Mouse (Mus musculus): ENCODE results near the gene Ppbp. TPM values are rescaled to one million over a fixed set of nuclear protein-coding genes. Genes with fewer than 3 reads are reported as not detected.

The Ppbp gene
- polyA plus RNA-seq, 1 experiment: 0.03 TPM

DNA sequence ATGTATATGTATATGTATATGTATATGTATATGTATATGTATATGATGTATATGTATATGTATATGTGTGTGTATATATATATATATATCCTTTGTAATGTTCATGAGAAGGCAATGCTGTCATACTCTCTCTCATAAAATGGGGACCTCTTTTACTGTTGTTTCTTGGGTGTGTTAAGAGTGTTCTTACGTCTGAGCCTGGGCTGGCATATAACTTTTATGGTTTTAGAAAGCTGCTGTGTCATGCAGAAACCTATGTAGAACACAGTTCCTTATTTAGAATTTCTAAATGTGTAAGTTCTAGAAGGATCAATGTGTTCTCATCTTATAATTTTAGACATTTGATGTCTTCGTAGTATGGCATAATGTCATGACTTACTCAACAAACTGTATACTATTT, 7.5 kb upstream of the Ppbp start:
- Histone ChIP-seq H3K9me3 (ENCODE audit: control insufficient read depth, low read length) (no peaks in the 10 kb centered on the region), H3K36me3 (ENCODE audit: control insufficient read depth) (no peaks in the 10 kb centered on the region), H3K4me1 (ENCODE audit: control insufficient read depth) (no peaks in the 10 kb centered on the region), H3K4me3 (replicated peaks) (no peak overlapping the region), H3K27me3 (ENCODE audit: control insufficient read depth) (peaks cover 11% of the 10 kb centered on the region)
- TF ChIP-seq GATA1 (IDR thresholded peaks at IDR 0.05; ENCODE audit: low read length): no peak
- TF ChIP-seq TAL1 (IDR thresholded peaks at IDR 0.05; ENCODE audit: low read length): no peak

DNA sequence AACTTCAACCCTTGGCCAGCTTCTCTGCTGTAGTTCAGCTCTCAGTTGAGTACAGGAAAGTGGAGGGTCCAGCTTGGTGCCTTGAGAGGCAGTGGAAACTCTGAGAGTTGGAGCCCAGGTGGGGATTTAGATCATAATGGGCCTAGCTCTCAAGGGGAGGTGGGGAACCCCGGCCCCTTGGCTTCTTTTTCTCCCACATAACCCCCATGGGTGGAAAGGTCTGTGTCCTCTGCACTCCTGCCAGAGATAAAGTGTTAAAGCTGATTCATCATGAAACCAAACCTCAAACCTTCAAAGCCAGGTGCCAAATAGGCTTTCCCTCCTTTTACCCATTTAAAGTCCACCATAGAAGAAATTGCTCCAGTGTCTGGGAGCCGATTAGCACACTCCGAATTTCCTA, 6.5 kb upstream of the Ppbp start:
- no peaks in the 10 kb centered on the region for H3K36me3 ChIP-seq (ENCODE audit: control insufficient read depth)
- no peak overlapping the region for H3K4me3 ChIP-seq (replicated peaks)
- peaks cover 11% of the 10 kb centered on the region for H3K27me3 ChIP-seq (ENCODE audit: control insufficient read depth)
- H3K9me3 ChIP-seq (ENCODE audit: control insufficient read depth, low read length): no peaks in the 10 kb centered on the region
- TF ChIP-seq GATA1 (IDR thresholded peaks at IDR 0.05; ENCODE audit: low read length) (no peak), TAL1 (IDR thresholded peaks at IDR 0.05; ENCODE audit: low read length) (no peak)
- no peaks in the 10 kb centered on the region for H3K4me1 ChIP-seq (ENCODE audit: control insufficient read depth)

DNA sequence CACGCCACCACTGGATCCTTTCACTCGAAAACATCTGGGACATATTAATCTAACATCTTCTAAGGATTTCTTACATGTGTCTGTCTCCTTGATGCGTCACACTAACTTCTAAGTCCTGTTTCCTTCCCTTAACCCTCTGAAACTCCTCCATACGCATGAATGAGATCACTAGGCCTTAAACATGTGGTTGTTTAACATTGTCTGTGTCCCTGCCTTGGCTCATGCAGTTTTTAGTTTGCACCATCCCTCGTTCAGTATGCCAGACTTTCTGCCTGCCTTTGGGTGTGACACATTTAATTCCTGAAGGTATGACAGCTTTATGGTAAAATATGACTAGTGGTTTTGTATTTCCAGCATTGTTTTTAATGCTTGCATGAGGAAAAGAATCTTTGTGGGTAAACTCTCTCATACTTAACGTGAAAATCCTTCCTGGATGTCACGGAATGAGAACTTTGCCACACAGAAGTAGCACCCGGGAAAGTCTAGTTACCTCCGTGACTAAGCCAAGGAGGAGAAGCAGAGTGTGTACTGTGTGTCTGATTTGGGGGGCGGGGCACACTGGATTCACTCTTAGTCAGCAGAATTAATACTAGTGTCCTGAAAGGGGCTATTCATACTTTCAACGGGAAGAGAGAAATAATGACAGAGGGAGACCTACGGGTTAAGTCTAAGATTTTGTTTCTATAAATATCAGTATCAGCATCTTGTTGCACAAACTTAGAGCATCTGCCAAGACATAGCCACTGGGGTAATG, 4.2 kb upstream of the Ppbp start:
- TF ChIP-seq TAL1 (IDR thresholded peaks at IDR 0.05; ENCODE audit: low read length): no peak
- H3K36me3 ChIP-seq (ENCODE audit: control insufficient read depth): no peaks in the 10 kb centered on the region
- no peaks in the 10 kb centered on the region for H3K4me1 ChIP-seq (ENCODE audit: control insufficient read depth)
- H3K9me3 ChIP-seq (ENCODE audit: control insufficient read depth, low read length): no peaks in the 10 kb centered on the region
- peaks cover 8% of the 10 kb centered on the region for H3K27me3 ChIP-seq (ENCODE audit: control insufficient read depth)
- H3K4me3 ChIP-seq (replicated peaks): no peak overlapping the region

DNA sequence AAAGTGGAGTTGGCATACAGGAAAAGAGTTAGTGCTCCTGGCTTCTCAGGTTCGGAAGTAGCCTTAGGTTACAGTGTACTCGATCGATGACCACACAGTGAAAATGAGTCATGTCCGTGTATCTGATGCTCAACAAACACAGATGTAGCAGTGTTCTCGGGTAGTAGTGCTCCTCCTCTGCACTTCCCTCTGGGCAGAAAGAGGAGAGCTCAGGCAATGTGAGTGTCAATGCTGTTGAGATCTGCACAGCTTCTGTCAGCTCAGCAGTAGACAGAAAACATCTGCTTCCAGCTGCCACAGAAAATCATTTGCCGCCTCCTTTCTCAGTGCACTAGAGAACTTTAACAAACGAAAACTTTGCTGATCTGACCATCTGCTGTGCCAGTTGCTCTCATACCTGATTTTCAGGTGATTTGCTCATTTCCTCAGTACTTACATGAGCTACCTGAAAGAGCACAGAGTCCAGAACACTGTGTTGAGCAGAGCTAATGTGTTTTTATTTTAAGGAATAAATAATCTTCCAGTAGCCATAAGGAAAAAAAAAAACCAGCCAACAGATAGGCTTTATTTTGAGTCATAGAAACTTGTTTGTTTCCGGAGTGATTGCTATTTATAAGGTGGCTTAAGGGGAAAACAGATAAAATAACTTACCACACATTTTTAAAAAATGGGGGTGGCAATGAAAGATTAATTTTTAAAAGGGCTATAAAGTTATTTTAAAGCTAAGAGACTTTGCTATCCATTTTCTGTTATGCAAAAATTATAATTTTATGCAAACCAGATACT, 2.3 kb upstream of the Ppbp start:
- Histone ChIP-seq H3K4me1 (ENCODE audit: control insufficient read depth) (no peaks in the 10 kb centered on the region), H3K4me3 (replicated peaks) (no peak overlapping the region), H3K36me3 (ENCODE audit: control insufficient read depth) (no peaks in the 10 kb centered on the region)

DNA sequence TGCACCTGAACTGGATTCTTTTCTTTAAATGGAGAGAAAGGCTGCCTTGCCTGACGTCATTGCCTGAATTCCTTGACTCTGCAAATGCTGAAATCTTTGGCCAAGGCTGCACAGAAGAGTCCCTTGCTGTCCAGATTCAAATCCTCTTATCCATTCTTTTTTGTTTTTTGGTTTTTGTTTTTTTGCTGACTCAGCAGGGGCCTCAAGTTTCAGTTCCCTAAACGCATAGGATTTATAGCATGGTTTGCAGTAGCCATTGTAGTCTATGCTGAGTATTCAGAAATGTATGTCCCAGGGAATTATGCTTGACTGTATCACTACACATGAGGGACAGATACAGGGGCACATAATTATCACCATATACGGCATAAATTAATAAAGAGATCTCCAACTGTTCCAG, 3.1 kb downstream of the Ppbp start:
- Histone ChIP-seq H3K9me3 (ENCODE audit: control insufficient read depth, low read length) (no peaks in the 10 kb centered on the region), H3K4me3 (replicated peaks) (no peak overlapping the region), H3K36me3 (ENCODE audit: control insufficient read depth) (no peaks in the 10 kb centered on the region), H3K4me1 (ENCODE audit: control insufficient read depth) (peaks cover 2% of the 10 kb centered on the region), H3K27me3 (ENCODE audit: control insufficient read depth) (peaks cover 4% of the 10 kb centered on the region; the same call in 1 of the 2 replicates)
- no peak for TF ChIP-seq TAL1 (IDR thresholded peaks at IDR 0.05; ENCODE audit: low read length)
- no peak for TF ChIP-seq GATA1 (IDR thresholded peaks at IDR 0.05; ENCODE audit: low read length)

More for the DNA sequence above, 2.3 kb upstream of the Ppbp start:
- Histone ChIP-seq H3K27me3 (ENCODE audit: control insufficient read depth) (no peaks in the 10 kb centered on the region), H3K9me3 (ENCODE audit: control insufficient read depth, low read length) (no peaks in the 10 kb centered on the region)
- TF ChIP-seq TAL1 (IDR thresholded peaks at IDR 0.05; ENCODE audit: low read length) (no peak), GATA1 (IDR thresholded peaks at IDR 0.05; ENCODE audit: low read length) (no peak)

DNA sequence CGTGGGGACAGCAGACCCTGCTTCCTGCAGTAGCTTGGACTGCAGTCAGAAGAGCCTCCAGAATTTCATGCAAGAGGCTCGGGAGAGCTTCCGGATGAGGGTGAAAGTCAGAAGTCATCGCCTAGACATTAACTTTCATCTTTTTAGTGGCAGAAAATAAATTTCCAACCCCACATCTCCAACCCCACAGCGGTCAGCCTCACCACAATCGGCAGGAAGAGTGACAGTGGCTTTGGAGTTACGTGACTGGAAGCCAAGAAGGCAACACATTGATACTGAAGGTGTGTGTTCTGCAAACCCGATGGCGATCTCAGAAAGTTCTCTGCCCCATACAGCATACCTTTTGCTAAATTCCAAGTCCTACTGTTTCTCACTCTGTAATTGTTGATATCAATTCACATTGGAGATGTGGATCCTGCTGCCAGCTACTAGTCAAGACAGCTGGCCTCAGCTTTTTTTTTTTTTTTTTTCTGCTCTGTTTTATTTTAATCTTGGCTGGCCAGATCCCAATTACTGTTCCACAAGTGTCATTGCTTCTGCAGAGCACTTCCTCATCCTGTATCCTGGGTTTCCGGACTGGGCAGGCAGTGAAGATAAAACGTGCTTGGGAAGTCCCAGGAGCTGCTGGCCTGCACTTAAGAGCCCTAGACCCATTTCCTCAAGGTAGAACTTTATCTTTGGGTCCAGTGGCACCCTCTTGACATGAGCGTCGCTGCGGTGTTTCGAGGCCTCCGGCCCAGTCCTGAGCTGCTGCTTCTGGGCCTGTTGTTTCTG, 3.7 kb downstream of the Ppbp start, which contains the start of gene Pf4:
Gene Pf4 (plus strand): TSS at position 556 of the 774 bp plus-strand sequence.
- peaks cover 4% of the 10 kb centered on the region; the same call in 1 of the 2 replicates for H3K27me3 ChIP-seq (ENCODE audit: control insufficient read depth)
- H3K9me3 ChIP-seq (ENCODE audit: control insufficient read depth, low read length): no peaks in the 10 kb centered on the region
- TF ChIP-seq GATA1 (IDR thresholded peaks at IDR 0.05; ENCODE audit: low read length): no peak
- TF ChIP-seq TAL1 (IDR thresholded peaks at IDR 0.05; ENCODE audit: low read length): no peak
- no peak within 1 kb of the TSS for H3K4me3 ChIP-seq (replicated peaks)
- H3K36me3 ChIP-seq (ENCODE audit: control insufficient read depth): no peaks in the 10 kb centered on the region
- peaks cover 2% of the 10 kb centered on the region for H3K4me1 ChIP-seq (ENCODE audit: control insufficient read depth)

DNA sequence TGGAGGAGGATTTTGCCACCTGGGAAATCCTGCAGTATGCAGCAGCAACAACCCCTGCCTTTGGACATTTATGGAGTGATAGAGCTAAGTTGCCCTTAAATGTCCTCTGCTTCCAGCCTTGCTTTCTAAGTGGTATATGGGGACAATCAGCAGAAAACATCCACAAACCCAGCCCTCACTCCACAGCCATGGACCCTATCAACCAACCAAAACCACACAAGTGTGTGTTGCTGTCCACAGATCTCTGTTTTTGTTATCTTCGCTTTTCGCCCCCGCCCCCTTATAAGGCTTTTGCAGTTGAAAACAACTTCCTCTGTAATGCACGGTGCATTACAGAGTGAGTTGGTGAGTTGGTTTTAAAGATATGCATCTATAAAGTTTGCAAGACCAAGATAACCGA, 7.2 kb downstream of the Ppbp start:
- Histone ChIP-seq H3K36me3 (ENCODE audit: control insufficient read depth) (no peaks in the 10 kb centered on the region), H3K4me1 (ENCODE audit: control insufficient read depth) (peaks cover 2% of the 10 kb centered on the region), H3K4me3 (replicated peaks) (no peak overlapping the region), H3K9me3 (ENCODE audit: control insufficient read depth, low read length) (no peaks in the 10 kb centered on the region), H3K27me3 (ENCODE audit: control insufficient read depth) (peaks cover 4% of the 10 kb centered on the region; the same call in 1 of the 2 replicates)
- TF ChIP-seq TAL1 (IDR thresholded peaks at IDR 0.05; ENCODE audit: low read length) (no peak), GATA1 (IDR thresholded peaks at IDR 0.05; ENCODE audit: low read length) (no peak)

DNA sequence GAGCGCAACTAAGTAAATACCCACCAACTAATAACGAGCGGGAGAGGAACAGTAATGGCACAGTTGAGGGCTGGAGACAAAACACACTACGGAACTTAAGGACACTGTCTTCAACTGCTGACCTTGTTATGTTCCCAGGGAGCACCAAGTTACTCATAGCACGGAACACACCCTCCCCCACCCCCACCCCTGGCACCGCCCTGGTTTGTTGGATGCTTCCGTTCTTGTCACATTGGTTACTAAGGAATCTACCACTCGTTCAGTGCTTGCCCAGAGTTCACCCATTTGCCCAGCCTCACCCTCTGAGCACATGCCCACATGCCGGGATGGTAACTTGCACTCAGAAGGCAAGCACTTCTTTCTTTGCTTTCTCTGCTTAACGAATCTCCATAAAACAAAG, 9.3 kb downstream of the Ppbp start:
- H3K9me3 ChIP-seq (ENCODE audit: control insufficient read depth, low read length): no peaks in the 10 kb centered on the region
- no peak for TF ChIP-seq GATA1 (IDR thresholded peaks at IDR 0.05; ENCODE audit: low read length)
- no peak for TF ChIP-seq TAL1 (IDR thresholded peaks at IDR 0.05; ENCODE audit: low read length)
- peaks cover 2% of the 10 kb centered on the region for H3K4me1 ChIP-seq (ENCODE audit: control insufficient read depth)

DNA sequence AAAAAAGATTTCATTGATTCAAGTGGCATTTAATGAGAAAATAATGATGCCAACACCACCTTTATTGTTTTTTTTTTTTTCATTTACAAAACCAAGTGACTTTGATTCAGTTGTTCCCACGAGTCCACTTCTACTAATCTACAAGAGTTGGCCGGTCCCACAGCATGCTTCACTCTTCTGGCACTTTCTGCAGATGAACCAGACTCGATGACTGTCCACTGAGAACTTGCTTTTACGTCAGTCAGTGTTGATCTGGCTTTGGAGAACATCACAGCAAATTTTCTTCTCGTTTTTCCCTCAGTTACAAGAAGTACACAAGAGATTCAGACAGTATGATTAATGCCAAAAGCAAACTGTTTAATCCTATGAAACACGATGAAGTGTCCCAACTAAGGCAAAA, 10.5 kb downstream of the Ppbp start:
- Histone ChIP-seq H3K36me3 (ENCODE audit: control insufficient read depth) (no peaks in the 10 kb centered on the region), H3K9me3 (ENCODE audit: control insufficient read depth, low read length) (no peaks in the 10 kb centered on the region), H3K27me3 (ENCODE audit: control insufficient read depth) (no peaks in the 10 kb centered on the region), H3K4me3 (replicated peaks) (no peak overlapping the region), H3K4me1 (ENCODE audit: control insufficient read depth) (peaks cover 2% of the 10 kb centered on the region)
- TF ChIP-seq TAL1 (IDR thresholded peaks at IDR 0.05; ENCODE audit: low read length): no peak
- no peak for TF ChIP-seq GATA1 (IDR thresholded peaks at IDR 0.05; ENCODE audit: low read length)

More for the DNA sequence above, 9.3 kb downstream of the Ppbp start:
- H3K36me3 ChIP-seq (ENCODE audit: control insufficient read depth): no peaks in the 10 kb centered on the region
- no peak overlapping the region for H3K4me3 ChIP-seq (replicated peaks)
- H3K27me3 ChIP-seq (ENCODE audit: control insufficient read depth): 0 out of 2 replicates have a peak, but pooled peaks cover 2% of the 10 kb centered on the region

Data from erythroblast, embryonic 14.5 days (primary cell).